Mouse (Mus musculus) testis, adult 10 weeks (tissue): ENCODE measurements around the gene Smad3. TPM values are rescaled to one million over a fixed set of nuclear protein-coding genes. Genes with fewer than 3 reads are reported as not detected.

Experiments used
- polyA plus RNA-seq: library from polyadenylated mRNA; stranded (reverse); fragments of 350-450 nt; fragmentation: Illumina TruSeq; extraction: RNeasy Lipid Tissue Mini Kit (QIAGEN cat#74804); gene quantifications from one replicate; pipeline ENCODE4 v1.2.3, GENCODE M21; 2014; ENCODE audit warnings: low read depth, low replicate concordance

Smad3 gene
- 1.8 TPM for polyA plus RNA-seq

DNA sequence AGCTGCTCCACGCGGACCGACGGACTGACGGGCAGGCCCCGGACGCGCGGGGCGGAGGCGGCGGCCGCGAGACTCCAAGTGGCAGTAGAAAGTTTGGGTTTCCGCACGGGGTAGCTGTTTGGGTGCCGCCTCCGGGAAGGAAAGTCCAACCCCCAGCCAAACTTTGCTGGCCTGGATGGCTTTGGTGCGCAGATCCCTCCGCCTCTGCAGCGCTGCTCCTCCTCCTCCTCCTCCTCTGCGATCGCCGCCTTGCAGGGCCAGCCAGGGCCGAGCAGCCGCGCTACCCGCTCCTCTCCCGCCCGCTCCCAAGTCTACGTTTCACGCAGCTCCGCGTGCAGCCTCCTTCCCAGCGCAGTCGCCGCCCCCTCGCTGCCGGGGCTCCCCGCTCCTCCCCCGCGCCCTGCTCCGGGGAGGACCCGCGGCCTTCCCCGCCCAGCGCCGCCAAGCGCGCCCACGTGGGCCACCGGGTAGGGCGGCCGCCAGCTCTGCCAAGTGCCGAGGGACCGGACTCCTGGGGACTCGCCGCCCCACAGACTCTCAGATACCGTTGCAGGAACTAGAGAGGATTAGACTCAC, at the start of gene Smad3:
TSS of gene Smad3 (minus strand) at position 130 of the 576 bp plus-strand sequence.

DNA sequence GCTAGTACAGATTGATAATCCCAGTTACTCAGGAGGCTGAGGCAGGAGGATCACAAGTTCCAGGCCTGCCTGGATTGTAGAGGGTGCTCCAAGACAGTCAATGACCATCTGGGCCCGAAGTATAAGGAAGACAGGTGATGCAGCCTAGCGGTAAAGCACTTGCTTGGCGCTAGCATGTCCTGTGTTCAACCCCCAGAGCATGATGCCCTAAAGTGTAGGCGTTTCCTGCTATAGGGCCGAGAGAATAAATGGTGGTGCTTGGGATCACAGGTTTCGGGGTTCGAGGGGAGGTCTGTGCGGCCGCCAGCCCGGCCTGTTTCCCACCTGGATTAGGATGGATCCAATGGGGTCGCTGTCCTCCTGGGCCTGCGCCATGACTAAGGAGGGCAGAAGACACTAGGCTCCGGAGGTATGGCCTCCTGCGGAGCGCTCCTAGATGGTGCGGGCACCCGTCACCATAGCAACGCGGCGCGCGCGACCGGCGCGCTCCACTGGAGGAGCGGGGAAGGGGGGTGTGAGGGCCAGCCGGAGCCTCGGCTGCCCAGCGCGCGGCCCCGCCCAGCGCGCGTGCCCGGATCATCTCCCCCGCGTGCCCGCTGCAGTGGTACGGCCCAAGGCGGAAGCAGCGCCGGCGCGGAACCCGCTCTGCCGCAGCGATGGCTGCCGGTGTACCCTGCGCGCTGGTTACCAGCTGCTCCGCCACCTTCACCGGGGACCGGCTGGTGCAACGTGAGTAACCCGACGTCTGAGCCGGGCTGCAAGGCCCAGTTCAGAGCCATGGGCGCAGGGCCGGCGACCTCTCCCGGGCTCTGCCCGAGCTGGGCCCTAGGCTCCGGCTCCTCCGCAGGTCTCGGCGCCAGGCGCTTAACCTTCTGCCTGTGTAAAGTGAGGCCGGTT, 155.5 kb downstream of the Smad3 start, which contains the start of the genes Iqch and Aagab:
TSS of gene Iqch (minus strand) at position 451 of the 897 bp plus-strand sequence.
TSS of gene Aagab (plus strand) at position 618 of the 897 bp plus-strand sequence.

Other genes with a start within 250 kb of the Smad3 start
- 174 TPM for gene Iqch, start 155.5 kb downstream of the Smad3 start, polyA plus RNA-seq
- 8.0 TPM for gene Aagab, start 155.3 kb downstream of the Smad3 start, polyA plus RNA-seq